Mouse (Mus musculus) stomach, embryonic 16.5 days (tissue): ENCODE measurements at regions not wholly inside any gene's neighbourhood (a gene's known extent, or its start where the extent isn't known, plus 50 kb on each side); places are given as distances from the start of the nearest gene placed in this dataset.

Experiments
- ATAC-seq: fragments of 200-750 bp; cut with Nextera tagmentation; 2 replicates; pipeline ENCODE4 v1.8.0; 2017; ENCODE audit warnings: moderate number of reproducible peaks, moderate TSS enrichment; ENCODE audit not compliant: insufficient read depth, low FRiP score
- H3K27ac ChIP-seq: fragments of 300-500 bp; sonication (generic); 2 replicates; pipeline ENCODE4 v1.5.1; 2014; ENCODE audit warnings: low read length
- H3K27me3 ChIP-seq: fragments of 300-500 bp; sonication (generic); 2 replicates; pipeline ENCODE4 v1.6.1; 2014; ENCODE audit warnings: low read length, control low read depth, mixed read lengths; ENCODE audit not compliant: control insufficient read depth, insufficient read depth
- H3K36me3 ChIP-seq: fragments of 300-500 bp; sonication (generic); 2 replicates; pipeline ENCODE4 v1.6.1; 2014; ENCODE audit warnings: low read length; ENCODE audit not compliant: control insufficient read depth, insufficient read depth
- H3K4me1 ChIP-seq: fragments of 300-500 bp; sonication (generic); 2 replicates; pipeline ENCODE4 v1.6.1; 2014; ENCODE audit warnings: low read length, control low read depth, mixed read lengths; ENCODE audit not compliant: control insufficient read depth, insufficient read depth
- H3K4me2 ChIP-seq: fragments of 300-500 bp; sonication (generic); 2 replicates; pipeline ENCODE4 v1.6.1; 2014; ENCODE audit warnings: low read depth, low read length, mixed read lengths
- H3K4me3 ChIP-seq: fragments of 300-500 bp; sonication (generic); replicated peaks from 2 replicates; pipeline ENCODE4 v1.5.1; 2014; ENCODE audit warnings: mild to moderate bottlenecking, low read length
- H3K9ac ChIP-seq: fragments of 300-500 bp; sonication (generic); 2 replicates; pipeline ENCODE4 v1.6.1; 2014; ENCODE audit warnings: low read length
- H3K9me3 ChIP-seq: fragments of 300-500 bp; sonication (generic); replicated peaks from 2 replicates; pipeline ENCODE4 v1.6.1; 2016; ENCODE audit warnings: low read length, control low read depth; ENCODE audit not compliant: control insufficient read depth
- WGBS: fragments of 180-500 bp; shearing (Covaris S2); extraction: QIAGEN DNeasy Blood & Tissue Kit; methylation state at CpG from one replicate; pipeline ENCODE4 v1.1.7; 2014; 5-methylcytosine and 5-hydroxymethylcytosine counted together

GRCm38 (mm10) chr14:24928726-24929125 lies 441.8 kb downstream of the Rps24 start:
- no peak overlapping the region for H3K9ac ChIP-seq
- H3K27me3 ChIP-seq: no peaks in the 10 kb centered on the region
- no peaks in the 10 kb centered on the region for H3K4me1 ChIP-seq
- H3K9me3 ChIP-seq: no peaks in the 10 kb centered on the region
- ATAC-seq: no peak
- no peak overlapping the region for H3K27ac ChIP-seq
- no peak overlapping the region for H3K4me3 ChIP-seq
- H3K4me2 ChIP-seq: no peak overlapping the region
- WGBS: 60% methylated on average over 3 of the region's 3 CpGs
- H3K36me3 ChIP-seq: no peaks in the 10 kb centered on the region

- H3K4me3 ChIP-seq: no peak overlapping the region
- H3K9ac ChIP-seq: no peak overlapping the region
- no peaks in the 10 kb centered on the region for H3K4me1 ChIP-seq
- ATAC-seq: no peak
- H3K36me3 ChIP-seq: no peaks in the 10 kb centered on the region
- no peak overlapping the region for H3K27ac ChIP-seq
- H3K4me2 ChIP-seq: no peak overlapping the region
- H3K9me3 ChIP-seq: no peaks in the 10 kb centered on the region
- H3K27me3 ChIP-seq: no peaks in the 10 kb centered on the region
- WGBS: 26% methylated on average over 7 of the region's 7 CpGs
These were observed 443.3 kb downstream of the Rps24 start for GRCm38 (mm10) chr14:24930251-24930650.

GRCm38 (mm10) chr14:24937876-24938275 lies 451.0 kb downstream of the Rps24 start:
- H3K4me3 ChIP-seq: no peak overlapping the region
- WGBS: 81% methylated on average over 2 of the region's 2 CpGs
- no peak overlapping the region for H3K27ac ChIP-seq
- no peaks in the 10 kb centered on the region for H3K36me3 ChIP-seq
- no peaks in the 10 kb centered on the region for H3K4me1 ChIP-seq
- no peaks in the 10 kb centered on the region for H3K27me3 ChIP-seq
- no peak for ATAC-seq
- H3K9me3 ChIP-seq: no peaks in the 10 kb centered on the region
- no peak overlapping the region for H3K4me2 ChIP-seq
- H3K9ac ChIP-seq: no peak overlapping the region

GRCm38 (mm10) chr14:24939068-24939467 lies 452.1 kb downstream of the Rps24 start:
- Histone ChIP-seq H3K36me3 (no peaks in the 10 kb centered on the region), H3K9me3 (no peaks in the 10 kb centered on the region), H3K9ac (no peak overlapping the region), H3K4me3 (no peak overlapping the region), H3K27me3 (no peaks in the 10 kb centered on the region), H3K4me1 (no peaks in the 10 kb centered on the region), H3K4me2 (no peak overlapping the region), H3K27ac (no peak overlapping the region)
- no peak for ATAC-seq
- 78% methylated on average over 4 of the region's 4 CpGs for WGBS

- WGBS: 68% methylated on average over 9 of the region's 9 CpGs
- Histone ChIP-seq H3K4me2 (no peak overlapping the region), H3K4me3 (no peak overlapping the region), H3K27me3 (no peaks in the 10 kb centered on the region), H3K4me1 (no peaks in the 10 kb centered on the region), H3K27ac (no peak overlapping the region), H3K36me3 (no peaks in the 10 kb centered on the region), H3K9me3 (no peaks in the 10 kb centered on the region), H3K9ac (no peak overlapping the region)
- peak; percentile 37; the same call in 1 of the 2 replicates for ATAC-seq
These were observed 452.7 kb downstream of the Rps24 start for GRCm38 (mm10) chr14:24939476-24940200.

- Histone ChIP-seq H3K4me2 (no peak overlapping the region), H3K36me3 (no peaks in the 10 kb centered on the region), H3K9me3 (0 out of 2 replicates have a peak, but pooled peaks cover 2% of the 10 kb centered on the region), H3K27me3 (no peaks in the 10 kb centered on the region), H3K27ac (no peak overlapping the region), H3K9ac (no peak overlapping the region), H3K4me3 (no peak overlapping the region), H3K4me1 (no peaks in the 10 kb centered on the region)
- WGBS: 42% methylated on average over 2 of the region's 2 CpGs
- no peak for ATAC-seq
These were observed 458.8 kb downstream of the Rps24 start for GRCm38 (mm10) chr14:24945716-24946115.

GRCm38 (mm10) chr14:24947084-24947483 lies 460.2 kb downstream of the Rps24 start:
- H3K4me2 ChIP-seq: no peak overlapping the region
- H3K4me3 ChIP-seq: no peak overlapping the region
- no peak overlapping the region for H3K27ac ChIP-seq
- ATAC-seq: no peak
- H3K36me3 ChIP-seq: no peaks in the 10 kb centered on the region
- no peaks in the 10 kb centered on the region for H3K27me3 ChIP-seq
- H3K4me1 ChIP-seq: no peaks in the 10 kb centered on the region
- WGBS: 82% methylated on average over 5 of the region's 5 CpGs
- 0 out of 2 replicates have a peak, but pooled peaks cover 2% of the 10 kb centered on the region for H3K9me3 ChIP-seq
- H3K9ac ChIP-seq: no peak overlapping the region

GRCm38 (mm10) chr14:24955891-24956410 lies 469.0 kb downstream of the Rps24 start:
- WGBS: 73% methylated on average over 11 of the region's 11 CpGs
- ATAC-seq: no peak
- Histone ChIP-seq H3K4me2 (no peak overlapping the region), H3K9ac (no peak overlapping the region), H3K36me3 (no peaks in the 10 kb centered on the region), H3K27ac (no peak overlapping the region), H3K27me3 (no peaks in the 10 kb centered on the region), H3K4me1 (no peaks in the 10 kb centered on the region), H3K4me3 (no peak overlapping the region), H3K9me3 (no peaks in the 10 kb centered on the region)

- Histone ChIP-seq H3K36me3 (no peaks in the 10 kb centered on the region), H3K9ac (no peak overlapping the region), H3K27me3 (no peaks in the 10 kb centered on the region), H3K27ac (no peak overlapping the region), H3K9me3 (no peaks in the 10 kb centered on the region), H3K4me3 (no peak overlapping the region), H3K4me1 (no peaks in the 10 kb centered on the region), H3K4me2 (no peak overlapping the region)
- ATAC-seq: no peak
- WGBS: 58% methylated on average over 2 of the region's 2 CpGs
These were observed 469.7 kb downstream of the Rps24 start for GRCm38 (mm10) chr14:24956528-24957210.
